Mouse (Mus musculus) embryo, embryonic 10.5 days (tissue): ENCODE data around the gene Ccr7.
A peak's percentile ranks its signal among the peaks of the same experiment; 100 is the strongest.

Experiments used
- DNase-seq: peaks from one replicate; pipeline ENCODE4 v3.0.0-alpha.2; 2015; ENCODE audit warnings: low spot score

Gene Ccr7

GRCm38 (mm10) chr11:99137385-99137784 lies 17.5 kb downstream of the Ccr7 start:
- no peak for DNase-seq

- DNase-seq: no peak
Measured at GRCm38 (mm10) chr11:99136961-99137360, 17.9 kb downstream of the Ccr7 start.

GRCm38 (mm10) chr11:99136361-99136760 lies 18.5 kb downstream of the Ccr7 start:
- no peak for DNase-seq

- no peak for DNase-seq
Measured at GRCm38 (mm10) chr11:99135047-99135440, 19.8 kb downstream of the Ccr7 start.

GRCm38 (mm10) chr11:99134266-99135046 lies 20.4 kb downstream of the Ccr7 start:
- DNase-seq: peak; percentile 43

GRCm38 (mm10) chr11:99133285-99133897 lies 21.5 kb downstream of the Ccr7 start:
- peak; percentile 45 for DNase-seq

GRCm38 (mm10) chr11:99132091-99132730 lies 22.7 kb downstream of the Ccr7 start:
- peak; percentile 89 for DNase-seq

GRCm38 (mm10) chr11:99131463-99131840 lies 23.4 kb downstream of the Ccr7 start:
- DNase-seq: no peak

GRCm38 (mm10) chr11:99130736-99131462 lies 24.0 kb downstream of the Ccr7 start:
- DNase-seq: no peak

GRCm38 (mm10) chr11:99129287-99129686 lies 25.6 kb downstream of the Ccr7 start:
- DNase-seq: no peak

- DNase-seq: no peak
Measured at GRCm38 (mm10) chr11:99127785-99128682, 26.8 kb downstream of the Ccr7 start.

GRCm38 (mm10) chr11:99126482-99127253 lies 28.2 kb downstream of the Ccr7 start:
- no peak for DNase-seq

- no peak for DNase-seq
Measured at GRCm38 (mm10) chr11:99124635-99125029, 30.2 kb downstream of the Ccr7 start.

- DNase-seq: peak; percentile 86
Measured at GRCm38 (mm10) chr11:99123977-99124634, 30.8 kb downstream of the Ccr7 start.

- DNase-seq: no peak
Measured at GRCm38 (mm10) chr11:99122703-99123102, 32.2 kb downstream of the Ccr7 start.

- DNase-seq: no peak
Measured at GRCm38 (mm10) chr11:99121218-99121631, 33.7 kb downstream of the Ccr7 start.

GRCm38 (mm10) chr11:99120524-99121217 lies 34.2 kb downstream of the Ccr7 start:
- DNase-seq: no peak

- no peak for DNase-seq
Measured at GRCm38 (mm10) chr11:99118963-99119362, 35.9 kb downstream of the Ccr7 start.

GRCm38 (mm10) chr11:99118420-99118819 lies 36.5 kb downstream of the Ccr7 start:
- no peak for DNase-seq
